Mouse (Mus musculus) embryonic facial prominence, embryonic 13.5 days (tissue): ENCODE results near the gene Cdkl4. TPM values are rescaled to one million over a fixed set of nuclear protein-coding genes. Genes with fewer than 3 reads are reported as not detected.

Source experiments
- ATAC-seq: fragments of 200-750 bp; cut with Nextera tagmentation; 2 replicates; pipeline ENCODE4 v1.8.0; 2017; ENCODE audit warnings: low read depth; ENCODE audit not compliant: insufficient number of reproducible peaks, insufficient read depth, low FRiP score, low TSS enrichment
- H3K27ac ChIP-seq: fragments of 300-500 bp; sonication (generic); 2 replicates; pipeline ENCODE4 v1.5.1; 2015; ENCODE audit warnings: moderate library complexity, mild to moderate bottlenecking, inconsistent platforms
- H3K27me3 ChIP-seq: fragments of 300-500 bp; sonication (generic); 2 replicates; pipeline ENCODE4 v1.6.1; 2015; ENCODE audit warnings: mild to moderate bottlenecking, inconsistent platforms
- H3K36me3 ChIP-seq: fragments of 300-500 bp; sonication (generic); 2 replicates; pipeline ENCODE4 v1.6.1; 2015; ENCODE audit warnings: mild to moderate bottlenecking, inconsistent platforms
- H3K4me1 ChIP-seq: fragments of 300-500 bp; sonication (generic); 2 replicates; pipeline ENCODE4 v1.6.1; 2015; ENCODE audit warnings: inconsistent platforms
- H3K4me2 ChIP-seq: fragments of 300-500 bp; sonication (generic); 2 replicates; pipeline ENCODE4 v1.6.1; 2015; ENCODE audit warnings: moderate library complexity, mild to moderate bottlenecking, inconsistent platforms
- H3K4me3 ChIP-seq: fragments of 300-500 bp; sonication (generic); 2 replicates; pipeline ENCODE4 v1.5.1; 2015; ENCODE audit warnings: mild to moderate bottlenecking, inconsistent platforms
- H3K9ac ChIP-seq: fragments of 300-500 bp; sonication (generic); 2 replicates; pipeline ENCODE4 v1.6.1; 2015; ENCODE audit warnings: mild to moderate bottlenecking, inconsistent platforms
- H3K9me3 ChIP-seq: fragments of 300-500 bp; sonication (generic); 2 replicates; pipeline ENCODE4 v1.6.1; 2016; ENCODE audit warnings: inconsistent platforms
- WGBS: fragments of 180-500 bp; shearing (Covaris S2); methylation state at CpG from one replicate; pipeline ENCODE4 v1.1.7; 2015; ENCODE audit warnings: mixed read lengths; 5-methylcytosine and 5-hydroxymethylcytosine counted together
- polyA plus RNA-seq: library from polyadenylated mRNA; unstranded; fragments of >200 nt; fragmentation: Nextera tagmentation; extraction: Ambion mirVana; gene quantifications from 2 replicates; pipeline ENCODE4 v1.2.1, GENCODE M21; 2015

The Cdkl4 gene
- polyA plus RNA-seq, 1 experiment from 2014 or later, result 0.34 TPM

DNA sequence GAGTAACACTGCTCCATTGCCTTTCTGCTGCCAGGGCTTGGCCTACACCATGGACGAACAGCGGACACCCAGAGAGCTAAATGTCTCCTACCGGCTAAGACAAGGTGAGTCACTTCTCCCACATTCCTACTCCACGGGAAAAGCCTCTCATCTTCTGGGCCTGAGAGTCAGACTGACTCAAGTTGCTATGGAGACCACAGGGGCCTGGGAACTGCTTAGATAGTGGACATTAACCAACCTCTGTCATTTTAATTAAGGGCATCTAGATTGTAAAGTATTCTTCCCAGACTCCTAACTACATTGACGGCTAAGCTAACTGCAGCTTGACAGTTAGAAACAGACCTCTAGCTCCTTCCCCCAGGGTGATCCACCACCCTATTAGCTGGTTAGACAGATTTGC, 14.8 kb downstream of the Cdkl4 start:
- 70% methylated on average over 5 of the region's 5 CpGs for WGBS
- H3K4me2 ChIP-seq, result no peak overlapping the region
- H3K4me3 ChIP-seq, result no peak overlapping the region
- H3K27ac ChIP-seq, result no peak overlapping the region
- no peak overlapping the region for H3K9ac ChIP-seq
- 0 out of 2 replicates have a peak, but pooled peaks cover 4% of the 10 kb centered on the region for H3K36me3 ChIP-seq
- H3K9me3 ChIP-seq, result 0 out of 2 replicates have a peak, but pooled peaks cover 5% of the 10 kb centered on the region
- no peak for ATAC-seq
- 0 out of 2 replicates have a peak, but pooled peaks cover 3% of the 10 kb centered on the region for H3K4me1 ChIP-seq
- no peaks in the 10 kb centered on the region for H3K27me3 ChIP-seq

DNA sequence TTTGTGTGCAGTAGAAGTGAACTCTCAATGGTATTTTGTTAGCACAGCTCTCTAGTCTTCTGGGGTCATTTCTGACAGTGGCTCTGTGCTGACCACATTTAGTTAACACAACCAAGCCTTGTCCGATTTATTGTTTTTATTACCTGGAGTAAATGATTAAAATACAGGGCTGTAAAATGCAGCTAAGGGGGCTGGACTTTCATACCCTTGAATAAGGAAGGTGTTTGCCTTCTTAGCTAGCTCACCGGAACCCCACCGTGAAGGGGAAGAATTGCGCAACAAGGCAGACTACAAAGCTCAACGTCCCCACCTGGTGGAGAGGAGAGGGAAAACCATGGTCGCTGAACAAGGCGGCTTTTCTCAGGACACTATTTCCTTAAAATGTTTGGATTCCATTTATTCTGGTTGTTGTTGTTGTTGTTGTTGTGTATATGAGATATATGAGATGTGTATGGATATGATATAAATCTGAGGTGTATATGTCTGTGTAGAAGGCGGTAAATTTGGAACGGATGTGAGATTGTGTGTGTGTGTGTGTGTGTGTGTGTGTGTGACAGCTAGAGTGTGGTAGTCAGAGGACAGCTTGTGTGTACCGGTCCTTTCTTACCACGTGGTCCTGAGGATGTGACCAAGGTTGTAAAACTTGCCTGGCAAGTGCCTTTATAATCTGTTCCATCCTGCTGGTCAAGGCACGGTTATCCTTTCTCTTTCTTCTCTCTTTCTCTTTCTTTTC, 16.8 kb downstream of the Cdkl4 start:
- Histone ChIP-seq H3K4me3 (no peak overlapping the region), H3K4me2 (peak overlapping the region; percentile 21; the same call in 1 of the 2 replicates), H3K4me1 (0 out of 2 replicates have a peak, but pooled peaks cover 3% of the 10 kb centered on the region), H3K9me3 (no peaks in the 10 kb centered on the region), H3K27me3 (no peaks in the 10 kb centered on the region), H3K36me3 (0 out of 2 replicates have a peak, but pooled peaks cover 4% of the 10 kb centered on the region), H3K27ac (no peak overlapping the region), H3K9ac (no peak overlapping the region)
- 0 out of 2 replicates have a peak, but pooled peaks have one; percentile 32 for ATAC-seq
- 21% methylated on average over 12 of the region's 12 CpGs for WGBS

DNA sequence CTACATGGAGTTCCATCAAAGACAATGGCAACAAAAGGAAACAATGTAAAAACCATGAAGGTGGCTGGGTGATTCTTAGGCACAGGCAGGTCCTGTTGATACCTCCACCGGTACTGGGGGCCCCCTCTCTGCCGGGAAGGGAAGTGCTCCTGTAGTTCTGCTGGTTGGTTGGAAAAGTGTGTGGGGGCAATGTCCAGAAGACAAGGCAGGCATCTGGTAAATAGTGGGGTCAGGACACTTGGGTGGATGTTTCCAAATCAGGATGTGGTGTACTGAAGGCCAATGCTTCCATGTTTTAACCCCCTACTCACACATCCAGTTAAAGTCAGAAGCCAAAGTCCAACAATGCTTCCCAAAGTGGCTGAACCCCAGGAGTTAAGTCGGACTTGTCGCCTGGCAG, 17.9 kb downstream of the Cdkl4 start:
- Histone ChIP-seq H3K4me2 (no peak overlapping the region), H3K36me3 (no peaks in the 10 kb centered on the region), H3K9ac (no peak overlapping the region), H3K4me3 (no peak overlapping the region), H3K27me3 (no peaks in the 10 kb centered on the region), H3K9me3 (no peaks in the 10 kb centered on the region), H3K4me1 (0 out of 2 replicates have a peak, but pooled peaks cover 3% of the 10 kb centered on the region), H3K27ac (no peak overlapping the region)
- no peak for ATAC-seq
- 86% methylated on average over 4 of the region's 4 CpGs for WGBS

DNA sequence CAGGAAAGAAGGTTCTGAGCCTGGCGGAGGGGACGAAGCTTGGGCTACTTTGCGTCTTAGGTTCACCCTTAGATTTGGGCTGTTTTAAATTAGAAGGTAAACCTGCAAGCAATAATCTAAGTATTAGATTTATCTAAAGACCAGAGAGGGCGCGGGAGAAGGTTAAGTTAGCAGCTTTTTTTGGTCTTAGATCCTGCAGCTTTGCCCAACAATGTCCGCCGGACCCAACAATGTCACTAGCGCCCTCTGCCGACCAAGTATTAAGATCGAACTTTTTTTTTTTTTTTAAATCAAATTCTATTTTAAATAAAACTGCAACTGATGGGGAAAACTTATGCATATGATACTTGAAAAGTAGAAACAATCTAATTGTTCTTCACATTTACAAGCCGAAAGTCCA, 18.6 kb downstream of the Cdkl4 start:
- Histone ChIP-seq H3K9ac (no peak overlapping the region), H3K4me2 (peak overlapping the region; percentile 32), H3K27ac (no peak overlapping the region), H3K36me3 (no peaks in the 10 kb centered on the region), H3K4me1 (0 out of 2 replicates have a peak, but pooled peaks cover 3% of the 10 kb centered on the region), H3K27me3 (no peaks in the 10 kb centered on the region), H3K9me3 (no peaks in the 10 kb centered on the region), H3K4me3 (no peak overlapping the region)
- WGBS, result 21% methylated on average over 11 of the region's 11 CpGs
- no peak for ATAC-seq

DNA sequence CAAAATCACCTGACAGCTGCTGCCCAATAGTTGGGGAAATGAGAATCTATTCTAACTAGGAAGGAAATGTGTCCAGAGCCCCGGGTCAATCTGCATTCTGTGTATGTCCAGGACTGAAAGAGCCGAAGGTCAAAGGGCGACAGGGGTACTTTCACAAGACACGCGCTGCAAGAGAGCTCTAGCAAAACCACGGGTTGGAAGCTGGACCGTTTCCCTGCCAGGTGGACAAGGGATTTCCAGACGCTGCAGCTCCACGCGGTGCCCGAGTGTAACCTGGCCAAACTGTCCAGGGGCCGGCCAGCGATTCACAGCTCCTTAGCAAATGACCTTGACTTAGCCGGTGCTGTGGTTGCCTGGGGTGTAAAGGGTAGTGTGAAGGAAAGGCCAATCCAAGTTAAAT, 19.0 kb downstream of the Cdkl4 start:
- WGBS, result 59% methylated on average over 14 of the region's 14 CpGs
- Histone ChIP-seq H3K9ac (no peak overlapping the region), H3K4me3 (no peak overlapping the region), H3K9me3 (no peaks in the 10 kb centered on the region), H3K27ac (no peak overlapping the region), H3K4me1 (0 out of 2 replicates have a peak, but pooled peaks cover 3% of the 10 kb centered on the region), H3K27me3 (no peaks in the 10 kb centered on the region), H3K36me3 (no peaks in the 10 kb centered on the region), H3K4me2 (peak overlapping the region; percentile 32)
- no peak for ATAC-seq

DNA sequence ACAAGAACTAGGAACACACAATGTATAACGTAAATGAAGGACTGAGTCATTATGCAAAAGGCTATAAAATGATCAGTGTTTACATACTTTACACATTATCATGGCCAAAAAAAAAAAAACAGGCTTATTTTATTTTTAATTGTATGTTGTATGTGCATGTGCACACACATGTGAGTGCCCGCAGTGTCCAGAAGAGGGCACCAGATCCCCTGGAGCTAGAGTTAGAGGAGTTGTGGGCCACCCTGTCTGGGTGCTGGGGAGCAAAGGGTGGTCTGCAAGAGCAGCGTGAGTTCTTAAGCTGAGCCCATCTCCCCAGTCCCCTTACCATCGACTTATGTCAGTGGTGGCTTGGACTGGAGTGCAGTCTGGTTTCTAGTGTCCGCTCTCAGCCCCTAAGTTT, 20.2 kb downstream of the Cdkl4 start:
- Histone ChIP-seq H3K4me1 (0 out of 2 replicates have a peak, but pooled peaks cover 7% of the 10 kb centered on the region), H3K4me3 (no peak overlapping the region), H3K27ac (no peak overlapping the region), H3K36me3 (no peaks in the 10 kb centered on the region), H3K9me3 (no peaks in the 10 kb centered on the region), H3K9ac (no peak overlapping the region), H3K27me3 (no peaks in the 10 kb centered on the region), H3K4me2 (no peak overlapping the region)
- ATAC-seq, result no peak
- WGBS, result 94% methylated on average over 5 of the region's 5 CpGs

DNA sequence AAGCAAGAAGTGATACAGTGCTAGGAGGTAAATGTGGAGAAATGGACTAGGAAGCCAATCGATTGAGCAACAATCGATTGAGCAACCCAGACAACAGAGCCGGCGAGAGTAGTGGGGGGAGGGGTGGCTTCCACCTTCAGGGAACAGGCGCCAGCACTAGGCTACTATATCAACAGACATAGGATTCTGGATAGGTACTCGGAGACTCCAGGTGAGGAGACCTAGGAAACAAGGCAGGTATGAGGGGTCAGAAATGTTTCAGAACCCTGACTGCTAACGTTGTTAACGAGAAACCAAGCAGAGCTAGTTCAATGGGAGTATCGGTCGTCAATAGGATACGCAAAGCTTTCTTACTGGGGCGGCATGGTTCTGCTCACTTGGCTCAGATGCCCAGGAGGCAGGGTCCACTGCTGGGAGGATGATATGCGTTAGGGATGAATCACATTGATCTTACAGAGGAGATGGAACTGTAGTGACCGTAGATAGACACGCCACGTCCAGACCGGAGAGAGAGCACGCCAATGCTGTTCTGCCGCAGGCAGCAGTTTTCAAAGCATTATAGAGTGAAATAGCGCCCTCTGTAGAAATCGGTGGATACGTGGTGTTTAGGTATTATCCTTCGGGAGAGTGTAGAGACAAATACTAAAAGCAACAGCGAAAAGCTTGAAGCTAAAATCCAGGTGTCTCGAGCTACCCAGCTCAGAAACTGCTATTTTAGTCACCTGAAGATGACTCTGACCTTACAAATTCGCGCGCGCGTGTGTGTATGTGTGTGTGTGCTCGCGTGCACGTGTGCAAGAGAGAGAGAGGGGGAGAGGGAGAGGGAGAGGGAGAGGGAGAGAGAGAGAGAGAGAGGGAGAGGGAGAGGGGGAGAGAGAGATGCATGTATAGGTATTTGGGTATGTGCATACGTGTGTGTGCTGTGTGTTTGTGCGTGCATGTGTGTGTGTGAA, 24.0 kb downstream of the Cdkl4 start:
- H3K9ac ChIP-seq, result peak overlapping the region; percentile 74

DNA sequence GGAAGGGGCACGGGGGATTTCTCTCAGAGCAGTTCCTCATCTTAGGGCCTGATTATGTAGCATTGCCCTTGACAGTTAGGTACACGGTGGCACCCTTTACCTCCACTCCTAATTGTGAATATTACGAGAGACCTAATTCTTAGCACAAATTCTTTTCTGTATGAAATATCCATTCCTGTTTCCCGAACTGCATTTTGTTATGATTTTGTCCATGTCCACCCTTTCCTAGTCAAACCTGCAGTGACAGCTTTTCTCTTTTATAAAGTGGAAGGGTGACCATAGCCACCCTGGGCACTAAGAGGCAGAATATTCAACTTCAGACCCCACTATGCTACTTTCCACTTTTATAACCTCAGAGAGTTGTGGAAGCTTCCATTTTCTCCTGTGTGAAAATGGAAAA, 25.0 kb downstream of the Cdkl4 start:
- H3K27ac ChIP-seq, result no peak overlapping the region
- no peak for ATAC-seq
- H3K9ac ChIP-seq, result no peak overlapping the region
- no peaks in the 10 kb centered on the region for H3K9me3 ChIP-seq
- H3K36me3 ChIP-seq, result no peaks in the 10 kb centered on the region
- 0 out of 2 replicates have a peak, but pooled peaks cover 5% of the 10 kb centered on the region for H3K4me1 ChIP-seq
- H3K4me3 ChIP-seq, result peak overlapping the region; percentile 62; the same call in 1 of the 2 replicates
- WGBS, result 81% methylated on average over 4 of the region's 4 CpGs
- H3K27me3 ChIP-seq, result no peaks in the 10 kb centered on the region
- peak overlapping the region; percentile 56 for H3K4me2 ChIP-seq

More for the DNA sequence above, 24.0 kb downstream of the Cdkl4 start:
- peak overlapping the region; percentile 78 for H3K27ac ChIP-seq
- H3K4me1 ChIP-seq, result 0 out of 2 replicates have a peak, but pooled peaks cover 5% of the 10 kb centered on the region
- 2% methylated on average over 35 of the region's 35 CpGs for WGBS
- H3K27me3 ChIP-seq, result no peaks in the 10 kb centered on the region
- H3K4me2 ChIP-seq, result peak overlapping the region; percentile 56
- no peaks in the 10 kb centered on the region for H3K36me3 ChIP-seq
- H3K4me3 ChIP-seq, result peak overlapping the region; percentile 62
- no peaks in the 10 kb centered on the region for H3K9me3 ChIP-seq
- peak; percentile 44; the same call in 1 of the 2 replicates for ATAC-seq

DNA sequence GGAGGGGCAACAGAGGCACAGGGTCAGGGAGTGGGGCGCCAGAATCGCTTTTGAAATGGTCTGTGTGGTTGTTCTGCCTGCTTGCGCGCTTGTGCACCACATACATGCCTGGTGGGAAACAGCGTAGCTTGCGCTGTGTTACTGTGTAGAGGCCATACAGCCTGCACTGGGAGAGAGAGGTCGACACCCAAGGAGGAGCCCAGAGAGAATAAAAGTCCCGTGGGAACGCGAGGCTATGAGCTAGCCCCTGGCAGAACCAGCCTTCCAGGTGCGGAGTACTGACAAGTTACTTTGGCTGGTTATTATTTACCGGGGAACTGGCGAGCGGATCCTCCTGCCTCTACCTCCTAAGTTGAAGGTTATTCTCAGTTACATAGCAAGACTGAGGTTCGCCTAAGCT, 26.6 kb downstream of the Cdkl4 start:
- Histone ChIP-seq H3K36me3 (no peaks in the 10 kb centered on the region), H3K27me3 (no peaks in the 10 kb centered on the region), H3K27ac (no peak overlapping the region), H3K4me3 (no peak overlapping the region), H3K9ac (no peak overlapping the region), H3K4me2 (no peak overlapping the region), H3K4me1 (0 out of 2 replicates have a peak, but pooled peaks cover 5% of the 10 kb centered on the region), H3K9me3 (no peaks in the 10 kb centered on the region)
- ATAC-seq, result 0 out of 2 replicates have a peak, but pooled peaks have one; percentile 26
- 77% methylated on average over 15 of the region's 15 CpGs for WGBS

DNA sequence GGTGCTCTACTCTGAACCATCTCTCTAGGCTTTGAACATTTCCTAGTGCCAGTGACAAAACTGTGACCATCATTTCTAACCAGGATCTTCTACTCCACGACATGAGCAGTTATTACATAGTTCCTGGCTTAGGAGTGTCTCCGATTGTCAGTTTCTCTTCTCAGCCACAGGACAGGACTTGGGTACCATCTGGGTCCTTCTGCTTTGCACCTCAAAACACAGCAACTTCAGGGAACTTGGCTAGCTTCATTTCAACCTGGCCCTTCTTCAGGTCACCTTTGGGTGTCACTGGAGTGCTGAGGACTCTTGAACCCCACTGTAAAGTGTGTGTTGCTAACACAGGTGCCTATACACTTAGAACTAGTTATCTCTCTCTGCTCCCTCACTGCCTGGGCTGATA, 30.8 kb downstream of the Cdkl4 start:
- Histone ChIP-seq H3K27ac (no peak overlapping the region), H3K9ac (no peak overlapping the region), H3K27me3 (no peaks in the 10 kb centered on the region), H3K36me3 (no peaks in the 10 kb centered on the region), H3K4me2 (no peak overlapping the region), H3K9me3 (no peaks in the 10 kb centered on the region), H3K4me3 (no peak overlapping the region), H3K4me1 (no peaks in the 10 kb centered on the region)
- ATAC-seq, result no peak
- 89% methylated on average over 2 of the region's 2 CpGs for WGBS

DNA sequence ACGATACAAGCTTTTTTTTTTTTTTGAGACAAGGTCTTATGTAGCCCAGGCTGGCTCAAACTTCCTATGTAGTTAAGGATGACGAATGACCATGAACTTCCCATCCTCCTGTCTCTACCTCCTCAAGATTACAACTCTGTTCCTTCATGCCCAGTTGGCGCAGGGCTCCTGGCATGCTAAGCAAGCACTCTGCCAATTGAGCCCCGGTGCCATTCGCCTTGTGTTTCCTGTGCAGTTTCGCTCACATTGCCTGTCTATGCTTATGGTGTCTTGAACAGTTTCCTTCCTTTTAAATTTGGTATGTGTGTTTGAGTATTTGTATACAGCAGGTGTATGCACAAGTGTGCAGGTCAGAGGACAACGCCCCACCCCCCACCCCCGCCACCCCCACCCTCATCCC, 31.4 kb downstream of the Cdkl4 start:
- Histone ChIP-seq H3K9ac (no peak overlapping the region), H3K4me2 (no peak overlapping the region), H3K4me1 (no peaks in the 10 kb centered on the region), H3K36me3 (no peaks in the 10 kb centered on the region), H3K27me3 (no peaks in the 10 kb centered on the region), H3K9me3 (no peaks in the 10 kb centered on the region), H3K27ac (no peak overlapping the region), H3K4me3 (no peak overlapping the region)
- no peak for ATAC-seq
- WGBS, result 90% methylated on average over 8 of the region's 8 CpGs
